Mouse (Mus musculus) limb, embryonic 14.5 days (tissue): ENCODE results near the gene Gas2. TPM values are rescaled to one million over a fixed set of nuclear protein-coding genes. Genes with fewer than 3 reads are reported as not detected.

Experiments
- ATAC-seq: fragments of 200-750 bp; cut with Nextera tagmentation; 2 replicates; pipeline ENCODE4 v1.8.0; 2017; ENCODE audit warnings: low read depth, moderate number of reproducible peaks, moderate TSS enrichment; ENCODE audit not compliant: low FRiP score
- DNase-seq: peaks from one replicate; pipeline ENCODE4 v3.0.0-alpha.2; 2015; ENCODE audit warnings: low spot score
- H3K27ac ChIP-seq: fragments of 300-500 bp; sonication (generic); replicated peaks from 2 replicates; pipeline ENCODE4 v1.5.1; 2014; ENCODE audit warnings: low read depth, mild to moderate bottlenecking, low read length, moderate library complexity, mixed read lengths
- H3K27me3 ChIP-seq: fragments of 300-500 bp; sonication (generic); 2 replicates; pipeline ENCODE4 v1.6.1; 2014; ENCODE audit warnings: low read length, mixed read lengths; ENCODE audit not compliant: control insufficient read depth, insufficient read depth
- H3K36me3 ChIP-seq: fragments of 300-500 bp; sonication (generic); 2 replicates; pipeline ENCODE4 v1.6.1; 2014; ENCODE audit warnings: mild to moderate bottlenecking, low read length, moderate library complexity, mixed read lengths; ENCODE audit not compliant: control insufficient read depth, insufficient read depth
- H3K4me1 ChIP-seq: fragments of 300-500 bp; sonication (generic); 2 replicates; pipeline ENCODE4 v1.6.1; 2014; ENCODE audit warnings: antibody characterized with exemption, low read length, mixed read lengths; ENCODE audit not compliant: control insufficient read depth, insufficient read depth
- H3K4me2 ChIP-seq: fragments of 300-500 bp; sonication (generic); replicated peaks from 2 replicates; pipeline ENCODE4 v1.6.1; 2014; ENCODE audit warnings: low read depth, mild to moderate bottlenecking, low read length, moderate library complexity; ENCODE audit not compliant: severe bottlenecking
- H3K4me3 ChIP-seq: fragments of 300-500 bp; sonication (generic); replicated peaks from 2 replicates; pipeline ENCODE4 v1.5.1; 2014; ENCODE audit warnings: low read length
- H3K9ac ChIP-seq: fragments of 300-500 bp; sonication (generic); 2 replicates; pipeline ENCODE4 v1.6.1; 2014; ENCODE audit warnings: mild to moderate bottlenecking, low read depth, low read length, moderate library complexity; ENCODE audit not compliant: severe bottlenecking
- H3K9me3 ChIP-seq: fragments of 300-500 bp; sonication (generic); 2 replicates; pipeline ENCODE4 v1.6.1; 2016; ENCODE audit warnings: low read length; ENCODE audit not compliant: control insufficient read depth
- POLR2A ChIP-seq: fragments of 200-500 bp; IDR thresholded peaks from 2 replicates; pipeline ENCODE4 v1.8.0; 2012; ENCODE audit warnings: inconsistent platforms, mild to moderate bottlenecking, moderate library complexity, borderline replicate concordance; ENCODE audit not compliant: insufficient read depth, insufficient read length; ENCODE audit errors: extremely low read depth
- WGBS: fragments of 180-500 bp; shearing (Covaris S2); extraction: QIAGEN DNeasy Blood & Tissue Kit; methylation state at CpG from one replicate; pipeline ENCODE4 v1.1.7; 2014; 5-methylcytosine and 5-hydroxymethylcytosine counted together
- polyA plus RNA-seq, 2 experiments: library from polyadenylated mRNA; depleted of rRNA in 1 of 2; stranded (reverse) in 1 of 2; unstranded in 1 of 2; fragments of >200 nt; fragmentation: Nextera tagmentation in 1 of 2; extraction: Ambion mirVana in 1 of 2; gene quantifications; 2 replicates each; pipeline versions ENCODE4 v1.2.1 to v1.2.3; 2012 to 2014

Gas2 gene
- polyA plus RNA-seq, 2 experiments: 178 to 211 TPM

DNA sequence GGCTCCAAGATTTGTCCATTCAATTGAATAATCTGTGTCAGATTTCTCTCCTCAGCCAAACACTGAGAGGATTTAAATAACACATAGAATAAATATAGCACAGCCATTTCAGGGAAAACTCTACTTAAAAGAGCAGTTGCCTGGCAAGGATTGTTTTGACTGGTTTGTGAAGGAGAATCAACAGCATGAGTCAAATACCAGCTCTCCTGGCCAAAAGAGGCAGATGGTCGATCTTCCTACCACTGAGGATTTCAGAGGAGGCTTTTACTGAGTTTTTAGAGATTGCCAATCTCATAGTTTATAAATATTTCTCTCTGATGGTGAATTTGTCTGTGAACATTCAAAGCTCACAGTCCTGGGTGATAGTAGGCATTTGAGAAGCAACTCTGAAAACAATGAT lies 41.9 kb upstream of the Gas2 start:
- no peak for TF ChIP-seq POLR2A
- Histone ChIP-seq H3K36me3 (no peaks in the 10 kb centered on the region), H3K27ac (no peak overlapping the region), H3K9me3 (no peaks in the 10 kb centered on the region), H3K4me3 (no peak overlapping the region), H3K27me3 (no peaks in the 10 kb centered on the region), H3K4me1 (no peaks in the 10 kb centered on the region), H3K4me2 (no peak overlapping the region), H3K9ac (no peak overlapping the region)
- WGBS: 84% methylated on average over 1 of the region's 1 CpGs
- DNase-seq (no peak), ATAC-seq (no peak)

DNA sequence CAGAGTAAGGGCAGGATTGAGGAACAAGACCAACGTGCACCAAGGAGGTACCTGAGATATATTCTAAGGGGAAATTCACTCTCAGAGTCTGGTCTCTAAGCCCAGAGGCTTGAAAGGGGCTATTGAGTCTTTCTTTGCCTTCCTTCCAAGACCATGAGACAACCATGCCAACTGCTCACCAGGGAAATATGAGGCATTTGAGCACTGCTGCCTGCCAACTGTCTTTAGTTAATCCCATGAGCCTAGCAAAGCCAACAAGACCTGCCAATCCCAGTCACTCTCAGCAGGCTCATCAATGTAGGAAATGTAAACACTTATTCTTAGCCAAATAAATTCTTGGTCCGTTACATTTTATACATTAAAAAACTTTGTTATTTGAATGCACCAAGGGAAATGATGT lies 40.3 kb upstream of the Gas2 start:
- DNase-seq: no peak
- 39% methylated on average over 2 of the region's 2 CpGs for WGBS

DNA sequence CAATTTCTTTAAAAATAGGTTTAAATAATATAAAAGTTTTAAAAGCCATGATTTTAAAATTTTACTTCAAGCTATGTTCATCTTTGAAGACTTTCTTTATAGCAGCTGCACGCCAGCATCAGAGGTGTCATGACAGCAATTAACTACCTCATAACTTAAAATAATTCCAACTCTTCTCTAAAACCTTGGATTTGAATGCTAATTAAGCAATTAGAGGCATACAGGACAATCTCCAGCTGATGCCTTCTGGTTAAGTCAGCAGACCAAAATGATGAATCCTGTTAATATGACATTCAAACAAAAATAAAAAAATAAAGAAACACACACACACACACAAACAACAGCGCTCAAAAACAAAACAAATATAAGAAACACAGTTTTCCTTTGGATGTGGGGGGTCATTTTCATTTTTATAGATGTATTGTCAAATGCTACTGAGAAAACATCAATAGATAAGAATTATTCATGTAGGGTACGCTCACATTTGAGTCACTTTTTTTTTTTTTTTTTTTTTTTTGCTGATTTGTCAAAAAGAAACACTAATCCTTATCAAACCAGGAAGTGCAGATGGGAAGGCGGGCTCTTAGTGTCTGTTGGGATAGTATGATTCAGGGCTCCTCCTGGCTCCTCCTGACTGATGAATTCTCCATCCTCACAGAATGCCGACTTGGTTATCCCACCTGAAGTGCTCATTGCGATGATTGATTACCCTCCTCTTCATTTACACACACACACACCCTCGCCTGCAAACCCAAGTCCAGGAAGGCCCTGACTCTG lies 38.1 kb upstream of the Gas2 start:
- no peaks in the 10 kb centered on the region for H3K9me3 ChIP-seq
- ATAC-seq (no peak), DNase-seq (no peak)
- H3K27me3 ChIP-seq: no peaks in the 10 kb centered on the region
- H3K36me3 ChIP-seq: no peaks in the 10 kb centered on the region
- no peak overlapping the region for H3K4me3 ChIP-seq
- H3K9ac ChIP-seq: no peak overlapping the region
- TF ChIP-seq POLR2A: no peak
- H3K4me2 ChIP-seq: no peak overlapping the region
- no peaks in the 10 kb centered on the region for H3K4me1 ChIP-seq
- 72% methylated on average over 7 of the region's 7 CpGs for WGBS
- no peak overlapping the region for H3K27ac ChIP-seq

More for the DNA sequence above, 40.3 kb upstream of the Gas2 start:
- TF ChIP-seq POLR2A: no peak
- H3K36me3 ChIP-seq: no peaks in the 10 kb centered on the region
- ATAC-seq: peak; percentile 30; the same call in 1 of the 2 replicates
- H3K27me3 ChIP-seq: no peaks in the 10 kb centered on the region
- no peaks in the 10 kb centered on the region for H3K9me3 ChIP-seq
- H3K4me1 ChIP-seq: no peaks in the 10 kb centered on the region
- no peak overlapping the region for H3K27ac ChIP-seq
- H3K4me2 ChIP-seq: no peak overlapping the region
- no peak overlapping the region for H3K9ac ChIP-seq
- H3K4me3 ChIP-seq: no peak overlapping the region

DNA sequence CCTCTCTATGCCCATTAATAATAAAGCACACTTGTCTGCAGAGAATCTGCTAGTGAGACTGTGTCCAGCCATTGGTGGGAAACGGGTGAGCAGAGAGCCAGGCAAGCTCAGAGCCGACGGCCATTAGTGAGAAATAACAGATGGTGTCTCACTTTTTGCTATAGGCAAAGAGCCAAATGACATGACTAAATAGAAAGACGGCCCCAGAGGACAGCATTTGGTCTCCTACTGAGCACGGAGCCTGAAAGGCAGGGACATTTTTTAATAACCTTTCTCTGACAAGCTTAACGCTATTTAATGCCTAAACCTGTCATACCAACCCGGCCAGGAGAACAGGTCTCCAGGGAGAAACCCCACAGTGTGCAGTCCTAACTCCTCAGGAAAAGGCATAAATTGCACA lies 29.9 kb upstream of the Gas2 start:
- 4% methylated on average over 7 of the region's 7 CpGs for WGBS
- H3K4me2 ChIP-seq: no peak overlapping the region
- no peaks in the 10 kb centered on the region for H3K27me3 ChIP-seq
- peaks cover 9% of the 10 kb centered on the region; the same call in 1 of the 2 replicates for H3K4me1 ChIP-seq
- 0 out of 2 replicates have a peak overlapping the region, but pooled peaks have one; percentile 13 for H3K27ac ChIP-seq
- no peaks in the 10 kb centered on the region for H3K9me3 ChIP-seq
- DNase-seq (peak; percentile 66), ATAC-seq (peak; percentile 73)
- no peak overlapping the region for H3K4me3 ChIP-seq
- H3K9ac ChIP-seq: no peak overlapping the region
- no peaks in the 10 kb centered on the region for H3K36me3 ChIP-seq
- TF ChIP-seq POLR2A: no peak

DNA sequence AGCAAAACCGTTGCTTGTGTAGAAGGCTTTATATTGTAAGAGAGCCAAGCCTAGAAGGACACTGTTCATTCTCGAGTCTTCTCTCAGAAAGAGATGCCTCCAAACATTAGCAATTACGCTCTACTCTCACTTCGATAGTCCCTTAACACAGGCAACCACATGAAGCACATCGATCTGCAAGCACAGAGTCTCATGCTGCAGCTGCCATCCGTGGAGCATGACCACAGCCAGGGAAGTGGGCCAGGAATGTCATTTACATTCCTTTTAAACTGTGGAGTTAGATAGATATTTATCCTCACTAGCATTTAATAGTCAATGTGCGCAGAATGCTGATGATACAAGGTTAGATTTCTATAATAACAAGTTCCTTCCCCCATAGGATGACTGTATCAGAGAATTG lies 21.3 kb upstream of the Gas2 start:
- Histone ChIP-seq H3K9me3 (peaks cover 10% of the 10 kb centered on the region; the same call in 1 of the 2 replicates), H3K4me1 (no peaks in the 10 kb centered on the region), H3K36me3 (no peaks in the 10 kb centered on the region), H3K9ac (no peak overlapping the region), H3K4me3 (no peak overlapping the region), H3K27me3 (no peaks in the 10 kb centered on the region), H3K4me2 (no peak overlapping the region), H3K27ac (no peak overlapping the region)
- 70% methylated on average over 7 of the region's 7 CpGs for WGBS
- TF ChIP-seq POLR2A: no peak
- no peak for ATAC-seq
- no peak for DNase-seq
